Mouse (Mus musculus): ENCODE measurements around the gene AL607142.1.
A peak's percentile ranks its signal among the peaks of the same experiment; 100 is the strongest.

Gene AL607142.1

DNA sequence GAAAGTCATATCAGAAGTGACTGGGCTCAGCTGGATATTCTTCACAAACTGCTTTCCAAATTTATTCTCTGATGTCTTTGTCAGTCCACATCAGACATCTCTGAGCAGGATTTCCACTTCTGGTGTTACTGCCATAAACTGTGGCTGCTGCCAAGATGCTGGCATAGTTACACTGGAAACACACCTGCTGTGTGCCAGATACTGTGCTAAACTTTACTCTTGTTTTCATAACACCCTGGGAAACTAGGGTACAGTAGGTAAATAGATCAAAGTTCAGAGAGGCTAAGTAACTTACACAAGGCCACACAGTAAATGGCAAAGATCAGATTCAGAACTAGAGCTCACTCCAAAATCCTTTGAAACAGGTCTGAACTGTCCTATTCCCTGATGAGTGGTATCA, 36.4 kb downstream of the AL607142.1 start:
- DNase-seq (ENCODE audit: low read depth, low spot score): no peak

DNA sequence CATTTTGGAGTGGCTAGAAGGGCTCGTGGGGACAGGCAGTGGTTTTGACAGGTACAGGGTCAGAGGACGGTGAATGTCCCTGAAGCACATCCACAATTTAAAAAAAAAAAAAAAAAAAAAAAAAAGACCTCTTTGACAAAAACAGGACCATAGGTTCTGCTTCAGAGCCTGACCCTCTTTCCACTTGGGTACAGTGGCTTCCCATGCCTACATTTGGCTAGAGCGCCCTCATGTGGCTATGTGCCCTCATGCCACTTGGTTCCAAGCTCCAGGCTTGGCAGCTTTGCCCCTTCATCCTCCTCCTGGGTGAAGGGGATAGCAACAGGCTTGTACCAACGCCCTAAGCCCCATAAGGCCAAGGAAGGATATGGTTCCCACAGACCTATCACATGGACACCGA, 39.8 kb downstream of the AL607142.1 start:
- DNase-seq (ENCODE audit: low read depth, low spot score): peak; percentile 32

DNA sequence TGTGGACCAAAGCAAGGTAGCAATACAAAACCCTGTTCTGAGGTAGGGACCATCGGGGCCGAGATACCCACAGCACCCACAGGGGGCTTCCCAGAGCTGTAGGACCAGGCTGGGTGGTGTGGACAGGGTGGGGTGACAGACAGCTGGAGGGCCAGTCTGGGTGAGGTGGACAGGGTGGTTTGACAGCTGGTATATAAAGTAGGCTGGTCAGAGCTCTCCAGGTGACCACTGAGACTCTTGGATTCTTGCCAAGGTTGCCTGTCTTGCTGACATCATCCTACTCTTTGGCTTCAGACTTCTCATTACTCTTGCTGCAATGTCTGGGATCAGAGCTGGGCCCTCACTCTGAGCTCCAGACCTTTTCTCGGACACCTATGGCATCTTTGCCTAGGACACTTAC, 41.6 kb downstream of the AL607142.1 start:
- no peak for DNase-seq (ENCODE audit: low read depth, low spot score)

DNA sequence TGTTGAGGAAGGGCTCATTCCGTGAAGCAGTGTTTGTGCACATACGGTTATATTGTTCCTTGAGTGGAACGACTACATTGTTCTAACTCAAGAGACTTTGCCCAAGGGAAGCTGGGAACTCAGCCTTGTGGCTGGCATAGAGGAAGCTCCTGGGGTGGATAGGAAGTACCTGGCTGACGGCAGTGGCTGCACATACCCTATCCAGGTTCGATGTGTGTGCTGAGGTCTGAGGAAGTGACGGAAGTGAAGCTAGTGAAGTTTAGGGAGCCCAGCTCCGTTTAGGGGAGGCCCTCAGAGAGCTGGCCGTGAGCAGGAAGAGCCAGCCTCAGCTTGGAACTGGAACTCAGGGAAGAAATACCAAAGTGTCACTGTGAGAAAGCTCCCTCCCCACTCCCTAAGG, 43.0 kb downstream of the AL607142.1 start:
- DNase-seq (ENCODE audit: low read depth, low spot score): no peak

DNA sequence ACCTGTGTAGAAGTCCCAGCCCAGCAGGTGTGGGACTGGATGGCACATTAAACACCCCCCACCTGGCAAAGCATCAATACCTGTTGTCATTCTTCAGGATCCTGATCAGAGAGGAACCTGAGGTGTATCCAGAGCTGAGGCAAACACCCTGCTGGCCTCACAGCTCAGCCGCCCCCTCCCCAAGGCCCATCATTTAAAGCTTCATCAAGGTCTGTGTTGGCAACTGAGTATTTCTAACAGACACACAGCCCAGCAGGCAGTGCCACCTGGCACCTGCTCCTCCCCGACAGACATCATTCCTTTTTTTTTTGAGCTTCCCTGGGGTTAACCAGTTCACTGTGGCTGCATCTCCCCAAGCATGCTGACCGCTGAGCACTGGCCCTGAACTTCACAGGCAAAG, 50.7 kb downstream of the AL607142.1 start:
- DNase-seq (ENCODE audit: low read depth, low spot score): no peak

DNA sequence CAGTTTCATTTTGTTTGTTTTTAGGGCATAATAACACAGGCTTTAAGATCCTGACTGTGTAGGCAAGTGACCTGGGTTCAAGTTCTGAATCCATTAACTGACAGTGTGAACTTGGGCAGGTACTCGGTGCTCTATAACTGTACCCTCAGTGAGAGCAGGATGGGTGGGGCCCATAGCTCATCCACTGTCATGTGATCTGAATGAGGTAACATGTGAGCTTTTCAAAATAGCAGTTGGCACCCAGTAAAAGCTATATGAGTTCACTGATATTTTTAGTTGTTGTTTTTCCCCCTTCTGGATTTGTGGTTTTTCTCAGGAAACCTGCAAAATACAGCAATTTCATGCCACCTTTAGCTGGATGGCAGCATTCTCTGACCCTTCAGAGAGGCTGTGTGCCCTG, 51.5 kb downstream of the AL607142.1 start:
- no peak for DNase-seq (ENCODE audit: low read depth, low spot score)

DNA sequence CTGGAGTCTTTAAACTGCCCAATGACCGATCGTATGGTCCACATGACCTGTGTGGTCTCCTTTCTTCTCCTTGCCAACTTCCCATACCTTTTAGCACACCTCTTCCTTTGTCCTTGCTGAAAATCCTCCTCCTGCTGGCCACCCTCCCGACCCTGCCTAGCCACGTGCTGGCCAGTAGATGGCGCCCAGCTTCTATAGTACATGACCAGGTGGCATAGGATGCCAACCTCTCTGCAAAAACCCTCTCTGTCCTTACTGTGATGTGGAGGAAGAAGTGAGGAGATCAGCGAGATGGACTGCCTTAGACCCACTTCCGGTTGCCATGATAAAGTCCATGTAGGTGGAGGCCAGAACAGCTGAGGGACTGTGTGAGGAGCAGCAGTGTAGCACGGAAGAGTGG, 55.5 kb downstream of the AL607142.1 start:
- peak; percentile 40 for DNase-seq (ENCODE audit: low read depth, low spot score)

DNA sequence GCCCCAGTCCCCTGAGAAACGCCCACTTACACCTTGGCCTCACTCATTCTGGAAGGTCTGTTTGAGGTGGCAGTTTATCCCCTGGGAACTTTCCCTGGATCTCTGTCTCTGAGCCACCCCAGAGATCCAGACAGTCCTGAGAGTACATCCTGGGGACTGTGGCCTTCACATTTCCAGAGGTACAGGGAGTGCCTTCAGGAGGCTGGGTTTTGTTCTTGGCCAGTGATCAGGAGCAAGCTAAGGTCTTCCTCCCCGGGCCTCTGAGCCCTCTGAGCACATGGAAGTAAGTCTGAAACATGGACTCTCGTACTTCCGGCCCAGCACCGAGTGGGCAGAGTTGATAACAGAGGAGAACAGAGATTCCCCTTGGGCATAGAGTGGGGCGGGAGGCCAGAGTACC, 59.9 kb downstream of the AL607142.1 start:
- no peak for DNase-seq (ENCODE audit: low read depth, low spot score)

DNA sequence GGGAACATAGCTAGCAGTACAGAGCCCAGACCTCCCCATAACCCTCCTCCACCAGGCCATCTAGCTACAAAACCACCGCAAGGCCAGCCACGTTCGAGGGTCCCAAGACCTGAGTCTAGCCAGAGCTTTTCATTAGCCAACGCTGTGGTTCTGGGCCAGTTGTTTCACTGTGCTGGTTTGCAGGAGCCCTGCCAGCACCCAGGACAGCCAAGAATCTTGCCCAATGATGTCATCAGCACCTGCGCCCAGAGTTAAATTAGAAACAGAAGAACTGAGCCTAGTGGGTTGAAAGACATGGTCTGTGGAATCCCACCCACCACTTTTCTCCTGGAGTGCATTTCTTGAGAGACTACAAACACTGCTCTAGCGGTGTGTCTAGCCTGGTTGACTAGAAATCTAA, 61.3 kb downstream of the AL607142.1 start:
- DNase-seq (ENCODE audit: low read depth, low spot score): no peak

DNA sequence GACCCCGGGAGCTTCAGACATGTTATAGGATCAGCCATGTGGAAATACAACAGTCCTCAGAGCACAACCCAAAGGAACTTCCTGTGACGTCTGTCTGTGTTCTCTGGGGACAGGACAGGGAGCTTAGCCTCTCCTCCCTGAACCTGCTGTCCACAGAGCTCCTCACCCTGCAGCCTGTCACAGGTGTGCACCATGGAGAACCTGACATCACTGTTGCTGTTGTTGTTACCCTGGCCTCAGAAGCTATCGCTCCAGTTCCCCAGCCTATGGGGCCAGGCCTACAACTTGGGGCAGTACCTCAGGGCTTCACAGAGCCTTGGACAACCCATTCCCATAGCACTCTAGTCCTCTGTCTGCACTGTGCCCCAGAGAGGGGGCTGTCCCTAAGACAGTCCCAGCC, 62.5 kb downstream of the AL607142.1 start:
- DNase-seq (ENCODE audit: low read depth, low spot score): no peak

DNA sequence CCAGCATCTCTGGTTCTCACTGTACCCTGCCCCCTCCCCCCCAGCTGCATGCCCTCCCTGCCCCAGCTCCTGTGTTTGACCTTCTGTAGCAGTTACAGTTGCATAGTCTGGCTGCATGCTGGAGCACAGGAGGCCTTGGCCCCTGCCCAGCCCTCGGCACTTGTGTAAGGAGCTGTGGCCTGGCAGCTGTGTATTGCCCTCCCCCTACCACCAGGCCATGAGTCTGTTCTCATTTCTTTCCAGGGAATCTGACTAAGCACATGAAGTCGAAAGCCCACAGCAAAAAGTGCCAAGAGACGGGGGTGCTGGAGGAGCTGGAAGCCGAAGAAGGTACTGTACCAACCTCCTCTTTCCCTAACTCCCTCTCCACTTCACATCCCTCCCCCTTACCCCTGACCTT, 63.2 kb downstream of the AL607142.1 start:
- DNase-seq (ENCODE audit: low read depth, low spot score): no peak

DNA sequence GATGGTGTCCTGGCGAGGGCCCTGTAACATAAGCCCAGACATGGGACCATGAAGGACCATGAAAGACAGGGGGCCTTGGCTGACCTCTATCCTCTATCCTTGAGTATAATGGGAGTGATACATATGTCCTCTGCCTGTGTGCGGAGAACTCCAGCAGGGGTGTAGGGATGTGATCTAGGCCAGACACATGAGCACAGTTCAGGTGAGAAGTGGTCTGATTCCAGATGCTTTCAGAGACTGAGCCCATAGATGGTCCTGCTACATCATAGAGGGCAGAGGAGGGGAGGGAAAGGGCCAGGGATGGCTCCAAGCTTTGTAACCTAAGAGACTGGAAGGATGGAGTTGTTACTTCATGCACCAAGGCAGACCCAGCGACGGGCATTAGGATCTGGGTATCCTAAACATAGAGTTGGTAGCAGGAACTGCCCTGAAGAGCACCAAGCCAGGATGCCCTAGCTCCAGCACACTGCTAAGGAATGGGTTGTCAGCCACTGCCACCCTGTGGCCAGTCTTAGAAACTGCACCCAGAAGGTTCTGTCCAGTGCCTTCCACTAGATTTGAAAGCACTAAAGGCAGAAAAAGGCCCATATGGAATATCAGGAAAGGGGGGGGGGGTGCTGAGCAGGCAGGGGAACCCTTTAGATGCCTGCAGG, 64.6 kb downstream of the AL607142.1 start:
- peak; percentile 45 for DNase-seq (ENCODE audit: low read depth, low spot score)

DNA sequence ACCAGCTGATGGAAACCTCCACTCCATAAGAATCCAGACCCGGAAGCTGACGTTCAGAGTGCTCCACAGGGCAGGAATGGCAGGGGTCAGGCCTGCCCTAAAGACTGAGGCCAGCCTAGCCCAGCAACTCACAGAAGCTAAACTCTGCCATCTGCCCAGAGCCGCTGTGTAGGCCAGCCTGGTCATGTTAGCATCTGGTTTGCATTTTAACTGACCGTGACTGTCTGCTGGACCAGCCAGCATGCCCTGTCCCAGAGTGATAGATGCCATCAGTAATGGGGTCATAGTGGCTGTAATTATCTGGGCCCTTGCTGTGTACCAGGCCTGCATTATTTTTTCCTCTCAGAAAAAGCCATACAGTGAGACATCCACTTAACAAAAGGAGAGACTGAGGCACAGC, 66.1 kb downstream of the AL607142.1 start:
- DNase-seq (ENCODE audit: low read depth, low spot score): no peak

DNA sequence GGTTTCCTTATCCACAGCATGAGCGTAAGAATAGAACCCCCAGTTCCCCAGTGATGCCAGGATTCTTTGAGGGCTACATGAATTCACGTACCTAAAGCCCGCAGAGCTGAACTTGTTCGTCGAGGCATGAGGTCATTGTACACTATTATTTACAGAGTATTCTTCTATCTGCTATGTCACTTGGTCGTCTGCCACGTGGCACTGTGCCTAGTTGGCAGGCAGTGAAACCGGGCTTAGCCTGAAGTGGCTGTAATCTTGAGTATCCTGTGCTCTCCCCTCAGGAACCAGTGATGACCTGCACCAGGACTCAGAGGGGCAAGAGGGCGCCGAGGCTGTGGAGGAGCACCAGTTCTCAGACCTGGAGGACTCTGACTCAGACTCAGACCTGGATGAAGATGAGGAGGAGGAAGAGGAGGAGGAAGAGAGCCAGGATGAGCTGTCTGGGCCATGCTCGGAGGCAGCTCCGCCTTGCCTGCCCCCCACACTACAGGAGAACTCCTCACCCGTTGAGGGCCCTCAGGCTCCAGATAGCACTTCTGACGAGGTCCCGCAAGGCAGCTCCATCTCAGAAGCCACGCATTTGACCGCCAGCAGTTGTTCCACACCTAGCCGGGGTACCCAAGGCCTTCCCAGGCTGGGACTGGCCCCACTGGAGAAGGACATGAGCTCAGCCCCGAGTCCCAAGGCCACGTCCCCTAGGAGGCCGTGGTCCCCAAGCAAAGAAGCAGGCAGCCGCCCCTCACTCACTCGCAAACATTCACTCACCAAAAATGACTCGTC, 66.8 kb downstream of the AL607142.1 start:
- DNase-seq (ENCODE audit: low read depth, low spot score): peak; percentile 27

DNA sequence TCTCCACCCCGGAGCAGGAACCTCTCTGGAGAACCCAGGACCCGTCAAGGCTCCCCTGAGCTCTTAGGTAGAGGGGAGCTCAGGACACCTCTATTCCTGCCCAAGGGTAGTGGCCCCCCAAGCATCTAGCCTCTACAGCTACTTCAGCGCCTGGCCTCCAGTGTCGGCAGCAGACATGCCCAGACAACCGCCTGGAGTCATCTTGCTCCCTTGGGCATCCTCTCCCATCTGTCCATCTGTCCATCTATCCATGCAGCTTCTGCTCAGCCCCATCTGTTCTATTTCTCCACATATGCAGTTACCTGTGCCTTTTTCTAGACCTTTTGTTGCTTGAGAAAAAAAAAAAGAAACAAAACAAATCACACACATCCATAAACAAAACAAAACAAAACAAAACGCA, 69.4 kb downstream of the AL607142.1 start:
- no peak for DNase-seq (ENCODE audit: low read depth, low spot score)

DNA sequence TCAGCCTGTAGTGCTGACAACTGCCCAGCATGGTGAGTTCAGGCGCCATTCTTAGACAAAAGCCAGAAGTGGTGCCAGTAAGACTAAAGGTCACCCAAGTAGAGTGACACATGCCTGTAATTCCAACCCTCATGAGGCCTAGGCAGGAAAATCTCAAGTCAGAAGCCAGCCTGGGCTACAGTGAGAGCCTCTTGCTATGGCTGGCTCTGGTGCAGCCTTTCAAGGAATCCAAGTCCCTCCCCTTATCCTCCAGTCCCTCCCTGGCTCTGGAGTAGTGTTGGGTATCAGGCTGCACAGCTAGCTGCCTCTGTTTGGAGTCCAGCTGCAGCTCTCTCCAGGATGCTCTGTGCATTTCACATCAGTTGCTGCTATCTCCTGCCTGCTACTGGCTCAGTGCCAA, 77.0 kb downstream of the AL607142.1 start:
- DNase-seq (ENCODE audit: low read depth, low spot score): no peak

DNA sequence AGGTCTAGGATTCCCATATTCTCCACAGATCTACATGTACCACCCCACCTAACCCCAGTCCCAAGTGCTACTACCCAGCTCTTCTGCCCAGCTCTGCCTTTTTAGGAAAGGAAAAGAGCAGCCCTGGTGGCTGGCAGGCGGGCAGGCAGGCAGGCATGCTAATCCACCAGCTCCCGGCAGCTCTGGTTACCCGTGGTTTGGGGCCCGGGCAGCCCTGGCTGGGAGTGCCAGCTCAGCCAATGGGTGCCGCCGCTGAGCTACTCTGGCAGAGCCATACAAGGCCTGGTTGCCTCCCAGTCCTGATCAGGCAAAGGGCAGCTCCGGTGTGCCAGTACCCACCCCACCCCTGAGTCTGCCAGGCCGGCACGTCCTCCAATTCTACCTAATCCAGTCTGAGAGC, 78.1 kb downstream of the AL607142.1 start:
- no peak for DNase-seq (ENCODE audit: low read depth, low spot score)

Measured in retina, postnatal 7 days (tissue).